Mouse (Mus musculus) lung, postnatal 0 days (tissue): ENCODE measurements at regions not wholly inside any gene's neighbourhood (a gene's known extent, or its start where the extent isn't known, plus 50 kb on each side); places are given as distances from the start of the nearest gene placed in this dataset.
"Not testable (repeated sequence)": the region's sequence is repeated elsewhere in the genome, so short reads cannot be mapped to it uniquely, and the experiment has no call there.

Source experiments
- CTCF ChIP-seq: IDR thresholded peaks from 2 replicates; pipeline ENCODE4 v1.5.1; 2016; ENCODE audit warnings: antibody characterized with exemption, mild to moderate bottlenecking
- EP300 ChIP-seq: IDR thresholded peaks from 2 replicates; pipeline ENCODE4 v1.6.1; 2016; ENCODE audit warnings: antibody characterized with exemption, mild to moderate bottlenecking, control low read depth

DNA sequence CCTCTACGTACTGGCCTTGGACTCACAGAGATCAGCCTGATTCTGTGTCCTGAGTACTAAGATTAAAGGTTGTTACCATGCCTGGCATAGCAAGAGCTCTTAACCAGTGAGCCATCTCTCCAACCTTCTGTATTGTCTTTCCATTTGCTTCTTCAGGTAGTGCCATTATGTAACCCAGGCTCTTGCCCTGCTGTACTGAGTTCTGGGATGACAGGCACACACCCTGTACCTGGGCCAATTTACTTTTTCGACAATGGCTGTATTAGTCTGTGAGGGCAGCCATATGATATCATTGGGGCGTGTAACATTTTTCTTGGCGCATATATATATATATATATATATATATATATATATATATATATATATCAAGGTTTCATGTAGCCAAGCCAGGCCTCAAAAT lies 115.9 kb downstream of the Gm21738 start:
- TF ChIP-seq CTCF, EP300: not testable (repeated sequence)
